Mouse (Mus musculus): ENCODE data around the gene Tec. TPM values are rescaled to one million over a fixed set of nuclear protein-coding genes. Genes with fewer than 3 reads are reported as not detected.

The Tec gene
- total RNA-seq, 2 experiments from 2014 or later: 1.2 to 1.4 TPM

- DNase-seq: no peak
- TF ChIP-seq CTCF (IDR thresholded peaks at IDR 0.05): no peak
- intact Hi-C loops (cut with DNase I): no loop called here
- H3K27ac ChIP-seq: no peak overlapping the region
- no peak overlapping the region for H3K4me3 ChIP-seq
Observed at GRCm38 (mm10) chr5:72883706-72884105, 15.4 kb upstream of the Tec start.

- TF ChIP-seq CTCF (IDR thresholded peaks at IDR 0.05): no peak
- Histone ChIP-seq H3K27ac (peak overlapping the region; percentile 64), H3K4me3 (no peak overlapping the region)
- no peak for DNase-seq
- intact Hi-C loops (cut with DNase I): no loop called here
Observed at GRCm38 (mm10) chr5:72882412-72882765, 14.1 kb upstream of the Tec start.

GRCm38 (mm10) chr5:72881748-72882411, 13.6 kb upstream of the Tec start:
- H3K27ac ChIP-seq: peak overlapping the region; percentile 64
- DNase-seq: no peak
- no peak for TF ChIP-seq CTCF (IDR thresholded peaks at IDR 0.05)
- no peak overlapping the region for H3K4me3 ChIP-seq
- intact Hi-C loops (cut with DNase I): no loop called here

- DNase-seq: no peak
- no peak overlapping the region for H3K4me3 ChIP-seq
- intact Hi-C loops (cut with DNase I): no loop called here
- H3K27ac ChIP-seq: no peak overlapping the region
- TF ChIP-seq CTCF (IDR thresholded peaks at IDR 0.05): no peak
Observed at GRCm38 (mm10) chr5:72879736-72880135, 11.5 kb upstream of the Tec start.

- no peak overlapping the region for H3K27ac ChIP-seq
- peak; percentile 57 for TF ChIP-seq CTCF (IDR thresholded peaks at IDR 0.05)
- DNase-seq: no peak
- H3K4me3 ChIP-seq: no peak overlapping the region
- intact Hi-C loops (cut with DNase I): no loop called here
Observed at GRCm38 (mm10) chr5:72871114-72871513, 2.8 kb upstream of the Tec start.

- no peak for DNase-seq
- H3K27ac ChIP-seq: no peak overlapping the region
- no peak for TF ChIP-seq CTCF (IDR thresholded peaks at IDR 0.05)
- H3K4me3 ChIP-seq: no peak overlapping the region
- intact Hi-C loops (cut with DNase I): loop anchor here (5.0 kb wide), 1 partner anchor 73 kb away; no protein-coding TSS in a partner anchor
Observed at GRCm38 (mm10) chr5:72869779-72870608, 1.7 kb upstream of the Tec start.

GRCm38 (mm10) chr5:72867036-72867672, 1.1 kb downstream of the Tec start:
- no peak for TF ChIP-seq CTCF (IDR thresholded peaks at IDR 0.05)
- no peak for DNase-seq
- no peak overlapping the region for H3K27ac ChIP-seq
- intact Hi-C loops (cut with DNase I): loop anchor here (5.0 kb wide), 1 partner anchor 70 kb away; no protein-coding TSS in a partner anchor
- H3K4me3 ChIP-seq: peak overlapping the region; percentile 80

GRCm38 (mm10) chr5:72866260-72866905, 1.9 kb downstream of the Tec start:
- no peak for TF ChIP-seq CTCF (IDR thresholded peaks at IDR 0.05)
- DNase-seq: no peak
- no peak overlapping the region for H3K4me3 ChIP-seq
- intact Hi-C loops (cut with DNase I): loop anchor here (5.0 kb wide), 1 partner anchor 69 kb away; no protein-coding TSS in a partner anchor
- no peak overlapping the region for H3K27ac ChIP-seq

GRCm38 (mm10) chr5:72864654-72865178, 3.6 kb downstream of the Tec start:
- intact Hi-C loops (cut with DNase I): loop anchor here (5.0 kb wide), 1 partner anchor 67 kb away; no protein-coding TSS in a partner anchor
- no peak for TF ChIP-seq CTCF (IDR thresholded peaks at IDR 0.05)
- Histone ChIP-seq H3K27ac (no peak overlapping the region), H3K4me3 (no peak overlapping the region)
- no peak for DNase-seq

- no peak for DNase-seq
- Histone ChIP-seq H3K27ac (no peak overlapping the region), H3K4me3 (no peak overlapping the region)
- TF ChIP-seq CTCF (IDR thresholded peaks at IDR 0.05): no peak
- intact Hi-C loops (cut with DNase I): no loop called here
Observed at GRCm38 (mm10) chr5:72863166-72863565, 5.1 kb downstream of the Tec start.

GRCm38 (mm10) chr5:72861726-72862385, 6.4 kb downstream of the Tec start:
- Histone ChIP-seq H3K27ac (no peak overlapping the region), H3K4me3 (no peak overlapping the region)
- DNase-seq: no peak
- no peak for TF ChIP-seq CTCF (IDR thresholded peaks at IDR 0.05)
- intact Hi-C loops (cut with DNase I): no loop called here

GRCm38 (mm10) chr5:72860899-72861298, 7.4 kb downstream of the Tec start:
- intact Hi-C loops (cut with DNase I): no loop called here
- no peak for TF ChIP-seq CTCF (IDR thresholded peaks at IDR 0.05)
- DNase-seq: no peak
- no peak overlapping the region for H3K27ac ChIP-seq
- H3K4me3 ChIP-seq: no peak overlapping the region

Measured in gastrocnemius, adult 2 months (tissue).